Mouse (Mus musculus) brain, embryonic 14.5 days (tissue): ENCODE measurements around the gene Akap1.

Source experiments
- CTCF ChIP-seq: fragments of 200-500 bp; IDR thresholded peaks from 2 replicates; pipeline ENCODE4 v1.5.1; 2012; ENCODE audit warnings: inconsistent platforms, mild to moderate bottlenecking, moderate library complexity, borderline replicate concordance; ENCODE audit not compliant: insufficient read depth, insufficient read length; ENCODE audit errors: extremely low read depth
- POLR2A ChIP-seq: fragments of 200-500 bp; IDR thresholded peaks from 2 replicates; pipeline ENCODE4 v1.6.1; 2012; ENCODE audit warnings: mild to moderate bottlenecking, inconsistent platforms, borderline replicate concordance; ENCODE audit not compliant: poor library complexity, insufficient read depth, insufficient read length, severe bottlenecking; ENCODE audit errors: extremely low read depth

GRCm38 (mm10) chr11:88838630-88839029 lies 25.8 kb downstream of the Akap1 start:
- TF ChIP-seq CTCF (no peak), POLR2A (no peak)
